Mouse (Mus musculus): ENCODE measurements at regions not wholly inside any gene's neighbourhood (a gene's known extent, or its start where the extent isn't known, plus 50 kb on each side); places are given as distances from the start of the nearest gene placed in this dataset.

DNA sequence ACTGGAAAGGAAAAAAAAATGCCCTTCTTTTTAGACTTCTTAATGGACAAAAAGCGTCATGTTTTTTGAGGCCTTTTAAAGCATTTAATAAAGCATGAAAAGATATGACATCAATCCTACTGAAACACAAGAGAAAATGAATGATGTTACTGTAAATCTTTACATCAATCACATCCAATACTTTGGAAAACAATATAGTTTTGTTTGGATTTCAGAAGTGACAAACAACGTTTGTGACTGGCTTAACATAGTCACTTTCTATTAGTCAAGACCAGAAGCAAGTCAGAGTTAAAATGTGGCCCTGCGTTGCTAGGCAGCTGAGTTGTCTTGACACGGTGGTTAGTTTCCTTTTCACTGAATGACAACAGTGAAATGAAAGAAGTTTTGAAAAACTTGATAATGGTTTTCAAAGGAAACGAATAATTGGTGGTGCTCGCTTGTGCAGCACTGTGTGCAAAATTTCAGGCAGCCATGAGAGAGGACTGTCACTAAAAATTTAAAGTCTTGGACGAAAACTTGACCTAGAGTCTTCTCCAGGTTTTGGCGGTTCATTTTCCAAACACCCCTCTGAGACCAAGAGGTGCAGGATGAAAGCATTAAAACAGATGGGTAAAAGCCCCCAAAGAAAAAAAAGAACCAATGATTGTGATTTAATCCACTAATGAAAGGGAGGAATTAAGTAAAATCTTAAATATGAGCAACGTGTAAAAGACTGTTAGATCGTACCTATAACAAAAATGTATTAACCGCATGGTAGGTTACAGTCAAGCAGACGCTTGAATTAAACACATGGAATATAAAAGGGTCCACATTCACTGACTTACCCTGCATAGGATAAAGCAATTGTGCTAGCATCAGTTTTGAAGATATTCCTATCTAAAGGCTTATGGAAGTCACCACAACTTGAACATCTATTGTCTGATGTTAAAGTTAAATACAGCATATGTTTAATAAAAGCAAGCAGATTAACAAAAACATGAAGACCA is 421.4 kb upstream of the Tbc1d2b start:
- TF ChIP-seq CTCF (IDR thresholded peaks at IDR 0.05; ENCODE audit: borderline replicate concordance, insufficient read depth, low read length) (no peak), POLR2A (IDR thresholded peaks at IDR 0.05; ENCODE audit: low read depth, low read length) (no peak)

Measured in embryonic fibroblast, embryonic 13.5 days (primary cell).